Mouse (Mus musculus): ENCODE data around the gene Gse1.

DNA sequence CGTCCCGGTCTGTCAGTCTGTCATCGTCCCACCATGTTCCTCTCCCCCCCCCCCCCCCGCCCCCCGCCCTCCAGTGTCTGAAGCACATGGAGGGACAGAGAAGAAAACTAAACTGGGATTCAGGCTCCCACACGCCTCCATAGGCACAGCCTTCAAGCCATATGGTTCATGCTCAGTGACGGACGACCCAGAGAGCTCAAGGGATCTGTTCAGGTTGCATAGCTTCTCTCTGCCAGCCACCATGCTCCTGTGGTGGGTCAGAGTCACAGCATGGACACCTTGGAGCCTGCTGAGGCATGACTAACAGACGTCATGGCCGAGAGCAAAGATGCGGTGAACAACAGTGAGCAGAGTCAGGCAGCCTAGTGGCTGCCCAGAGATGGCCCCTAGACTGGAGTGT, 187.2 kb downstream of the Gse1 start:
- TF ChIP-seq CTCF (conservative IDR thresholded peaks at IDR 0.05; ENCODE audit: low read length) (no peak), POU5F1 (IDR thresholded peaks at IDR 0.05; ENCODE audit: borderline replicate concordance, low read length) (no peak), NANOG (IDR thresholded peaks at IDR 0.05; ENCODE audit: borderline replicate concordance, low read length) (no peak)

Data from E14TG2a.4 (cell line).